Mouse (Mus musculus): ENCODE data around the gene Cdc42ep1.
"Not testable (repeated sequence)": the region's sequence is repeated elsewhere in the genome, so short reads cannot be mapped to it uniquely, and the experiment has no call there.

Cdc42ep1 gene

DNA sequence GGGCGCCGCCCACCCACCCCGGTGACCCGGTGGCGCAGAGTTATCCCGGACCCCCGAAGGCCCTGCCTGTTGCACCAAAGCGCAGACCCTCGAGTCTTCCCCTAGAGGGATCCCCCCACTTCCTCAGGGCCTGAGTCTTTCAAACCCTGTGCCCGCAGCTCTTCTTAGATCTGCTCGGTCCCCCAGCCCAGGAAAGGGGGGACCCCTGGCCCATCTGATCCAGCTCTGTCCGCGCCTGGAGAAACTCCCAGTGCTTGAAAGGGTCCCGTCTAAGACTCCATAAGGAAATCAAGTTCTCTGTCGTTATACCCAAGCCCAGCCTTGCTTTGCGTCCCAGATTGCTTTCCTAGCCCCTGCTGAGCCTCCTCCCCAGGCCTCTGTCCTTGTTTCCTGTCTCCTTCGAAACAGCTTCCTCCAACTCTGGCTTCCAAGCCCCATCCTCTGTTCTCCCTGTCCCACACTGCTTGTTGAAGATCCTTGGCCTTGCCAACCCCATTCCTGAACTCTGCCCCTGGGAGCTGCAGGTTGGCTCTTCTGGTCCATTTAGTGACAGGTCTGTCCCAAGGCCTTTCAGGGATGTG is 35.5 kb downstream of the Cdc42ep1 start:
- in situ Hi-C loops (cut with MseI, MboI) = no loop called here

DNA sequence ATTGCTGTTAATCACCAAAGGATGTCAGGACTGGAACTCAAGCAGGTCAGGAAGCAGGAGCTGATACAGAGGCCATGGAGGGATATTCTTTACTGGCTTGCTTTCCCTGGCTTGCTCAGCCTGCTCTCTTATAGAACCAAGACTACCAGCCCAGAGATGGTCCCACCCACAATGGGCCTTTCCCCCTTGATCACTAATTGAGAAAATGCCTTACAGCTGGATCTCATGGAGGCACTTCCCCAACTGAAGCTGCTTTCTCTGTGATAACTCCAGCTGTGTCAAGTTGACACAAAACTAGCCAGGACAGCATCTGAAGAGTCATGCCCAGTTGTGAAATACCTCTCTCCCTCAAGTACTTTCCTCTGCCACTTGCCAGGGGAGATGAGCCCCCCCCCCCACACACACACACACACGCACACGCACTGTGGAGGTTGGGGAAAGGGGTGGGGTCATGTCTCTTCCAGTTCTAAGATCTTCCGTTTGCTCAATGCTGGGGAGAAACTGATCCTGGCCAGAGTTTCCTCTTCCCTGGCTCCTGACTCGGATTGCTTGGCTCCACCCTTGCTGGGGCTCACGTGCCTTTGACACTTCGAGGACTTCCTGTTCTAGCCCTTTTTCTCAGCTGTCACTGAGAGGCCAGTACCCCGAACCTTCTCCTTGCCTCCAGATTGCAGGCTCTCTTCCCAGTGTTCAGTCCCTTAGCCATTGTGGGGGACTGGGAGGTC is 36.5 kb downstream of the Cdc42ep1 start:
- in situ Hi-C loops (cut with MseI, MboI) = not testable (repeated sequence)

DNA sequence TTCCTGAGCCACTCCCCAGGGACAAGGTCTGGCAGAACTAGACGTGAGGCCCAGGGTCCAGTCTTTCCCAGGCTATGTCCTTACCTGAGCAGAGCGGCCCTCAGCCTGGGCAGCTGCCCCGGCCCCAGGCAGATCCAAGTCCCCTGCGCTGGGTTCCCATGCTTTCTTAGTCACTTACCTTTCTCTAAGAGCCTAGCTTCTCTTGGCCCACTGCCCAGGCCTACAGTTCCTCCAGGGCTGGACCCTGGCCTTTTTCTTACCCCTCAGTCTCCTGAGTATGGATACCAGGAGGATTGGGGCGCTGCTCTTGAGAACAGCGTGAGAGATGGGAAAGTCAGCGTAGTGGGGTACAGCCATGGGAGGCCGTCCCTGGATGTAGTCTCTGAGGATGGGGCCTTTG is 38.0 kb downstream of the Cdc42ep1 start:
- in situ Hi-C loops (cut with MseI, MboI) = no loop called here

DNA sequence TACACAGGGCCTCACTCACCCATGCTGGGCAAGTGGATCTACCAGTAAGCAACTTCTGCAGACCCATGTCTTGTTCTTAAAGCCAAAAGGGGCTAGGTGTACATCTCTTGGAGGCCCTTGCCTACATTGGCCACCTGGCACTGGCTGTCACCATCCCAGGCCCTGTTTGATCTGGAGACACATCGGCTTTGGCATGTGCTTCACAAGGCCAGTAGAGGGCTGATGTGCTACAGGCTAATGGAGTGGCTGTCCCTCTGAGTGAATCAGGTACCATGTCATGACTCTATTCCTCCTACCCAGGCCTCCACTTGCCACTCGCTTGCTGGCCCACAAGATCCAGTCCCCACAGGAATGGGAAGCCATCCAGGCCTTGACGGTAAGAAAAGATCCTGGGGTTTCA is 39.4 kb downstream of the Cdc42ep1 start:
- in situ Hi-C loops (cut with MseI, MboI) = no loop called here

DNA sequence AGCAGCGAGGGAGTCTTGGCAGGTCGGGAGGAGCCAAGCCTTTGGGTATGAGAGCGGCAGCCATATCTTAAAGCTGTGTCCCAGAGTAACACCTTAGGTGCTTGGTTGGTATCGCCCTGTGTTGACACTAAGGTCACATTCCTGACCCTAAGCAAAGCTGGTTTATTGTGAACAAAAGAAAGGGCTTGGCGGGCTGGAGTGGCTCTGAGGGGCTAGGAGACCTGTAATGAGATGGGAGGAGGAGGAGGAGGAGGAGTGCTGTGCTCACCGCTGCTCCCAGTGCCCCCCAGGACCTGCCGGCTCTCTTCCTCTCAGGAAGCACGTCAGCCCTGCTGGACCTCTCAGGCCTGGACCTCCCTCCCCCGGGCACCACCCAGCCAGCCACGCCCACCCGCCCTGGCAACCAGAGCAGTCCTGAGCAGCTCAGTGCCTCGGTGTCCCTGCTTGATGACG is 47.0 kb downstream of the Cdc42ep1 start:
- in situ Hi-C loops (cut with MseI, MboI) = no loop called here

DNA sequence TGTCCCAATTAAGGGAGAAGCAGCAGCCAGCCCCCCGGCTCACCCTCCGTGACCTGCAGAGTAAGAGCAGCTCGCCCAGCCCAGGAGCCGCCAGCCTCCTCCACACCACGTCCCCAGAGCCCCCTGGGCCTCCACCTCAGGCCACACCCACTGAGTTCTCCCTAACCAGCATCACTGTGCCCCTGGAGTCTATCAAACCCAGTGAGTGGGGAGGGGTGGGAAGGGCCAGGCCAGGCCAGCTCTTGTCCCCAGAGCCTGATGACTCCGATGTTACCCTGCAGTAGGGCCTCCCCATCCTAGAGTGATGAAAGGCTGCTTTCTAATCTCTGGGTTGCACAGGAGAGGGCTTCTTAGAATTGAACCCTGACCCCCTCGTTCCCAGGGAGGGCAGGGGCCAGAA is 50.0 kb downstream of the Cdc42ep1 start:
- in situ Hi-C loops (cut with MseI, MboI) = no loop called here

DNA sequence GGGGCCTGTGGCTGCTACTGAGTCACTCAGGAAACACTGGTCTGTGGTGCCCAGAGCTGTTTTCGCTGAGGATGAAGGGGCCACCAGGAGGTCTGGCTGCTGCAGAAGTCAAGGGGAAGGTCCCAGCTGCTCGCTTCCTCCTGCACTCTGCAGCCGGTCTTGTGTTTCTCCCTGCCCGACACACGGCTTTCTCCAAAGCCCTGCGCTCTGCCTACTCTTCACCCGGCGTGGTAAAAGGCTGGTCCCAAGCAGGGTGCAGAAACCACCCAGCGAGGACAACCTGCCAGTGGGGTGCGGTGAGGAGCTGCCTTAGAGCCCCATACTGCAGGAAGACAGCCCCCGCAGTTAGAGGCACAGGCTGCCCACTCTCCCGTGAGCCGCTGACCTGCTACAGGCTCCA is 52.3 kb downstream of the Cdc42ep1 start:
- in situ Hi-C loops (cut with MseI, MboI) = no loop called here

DNA sequence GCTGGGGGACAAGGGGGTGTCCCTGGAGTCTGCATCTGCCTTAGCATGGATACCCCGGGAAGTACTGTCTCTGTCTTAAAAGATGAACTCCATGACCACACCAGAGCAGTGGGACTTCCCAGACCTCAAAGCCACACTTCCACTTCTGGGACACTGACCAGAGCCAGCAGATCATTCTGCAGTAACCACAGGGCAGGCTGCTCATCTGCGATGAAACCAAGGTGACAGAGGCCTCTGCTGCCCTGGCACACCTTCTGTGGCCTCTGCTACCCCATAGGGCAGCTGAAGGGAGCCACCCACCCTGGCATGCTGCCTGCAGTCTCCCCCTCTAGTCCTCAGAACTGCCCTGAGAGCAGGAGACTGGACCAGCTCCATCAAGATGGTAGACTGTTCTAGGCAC is 53.3 kb downstream of the Cdc42ep1 start:
- in situ Hi-C loops (cut with MseI, MboI) = no loop called here

DNA sequence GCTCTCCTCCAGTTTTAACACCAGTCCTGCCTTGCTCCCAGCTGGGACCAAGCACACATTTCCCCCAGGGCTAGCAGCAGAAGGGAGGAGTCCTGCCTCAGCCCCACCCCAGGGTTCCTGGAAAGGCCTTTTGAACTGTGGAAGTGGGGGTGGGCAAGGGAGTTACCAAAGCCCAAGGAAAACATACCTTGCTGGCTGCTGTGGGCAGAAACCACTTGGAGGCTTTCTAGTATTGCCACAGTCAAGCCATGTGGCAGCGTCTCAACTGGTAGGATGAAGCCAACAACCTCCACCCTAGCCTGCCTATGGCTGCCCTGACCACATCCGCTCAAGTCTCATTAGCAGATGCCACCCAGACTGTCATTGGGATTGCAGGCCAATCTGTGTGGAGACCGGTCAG is 53.7 kb downstream of the Cdc42ep1 start:
- in situ Hi-C loops (cut with MseI, MboI) = no loop called here

DNA sequence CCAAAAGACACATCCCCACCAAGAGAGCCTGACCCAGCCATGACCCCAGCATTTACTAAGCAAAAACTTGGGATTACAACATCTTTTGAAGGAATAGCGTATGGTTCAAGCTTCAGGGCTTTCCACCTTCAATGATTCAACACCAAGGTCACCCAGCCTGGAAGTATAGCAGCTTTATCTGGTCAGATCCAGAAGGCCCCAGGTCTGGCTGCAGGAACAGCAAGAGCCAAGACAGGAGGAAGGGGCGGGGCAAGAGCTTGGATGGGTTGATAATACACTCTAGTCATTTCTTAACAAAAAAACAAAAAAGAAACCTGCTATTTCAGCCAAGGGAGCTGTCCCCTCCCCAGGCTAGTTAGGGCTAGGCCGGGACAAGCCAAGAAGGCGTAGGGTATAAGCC is 55.1 kb downstream of the Cdc42ep1 start:
- in situ Hi-C loops (cut with MseI, MboI) = no loop called here

DNA sequence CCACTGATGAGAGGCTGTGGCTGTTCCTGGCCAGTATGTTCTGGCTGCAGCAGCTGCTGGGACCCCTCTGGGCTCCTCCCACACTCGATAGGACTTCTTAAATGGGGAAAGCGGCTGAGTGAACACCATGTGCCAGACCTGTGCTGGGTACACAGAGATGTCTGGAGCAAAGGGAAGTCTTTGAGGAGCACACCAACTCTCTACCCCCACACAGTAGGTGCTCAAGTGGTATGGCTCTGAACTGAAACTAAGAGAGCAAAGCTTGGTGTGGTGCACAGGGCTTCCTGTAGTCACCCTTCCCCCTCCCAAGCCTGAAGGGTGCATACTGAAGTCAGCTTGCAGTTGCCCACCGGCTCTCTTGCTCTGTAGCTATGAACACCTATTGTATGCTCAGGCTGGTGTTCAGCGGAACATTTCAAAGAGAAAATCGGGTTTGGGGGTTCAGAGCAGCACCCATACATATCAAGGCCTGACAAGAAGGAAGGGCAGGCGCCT is 56.1 kb downstream of the Cdc42ep1 start:
- in situ Hi-C loops (cut with MseI, MboI) = no loop called here

DNA sequence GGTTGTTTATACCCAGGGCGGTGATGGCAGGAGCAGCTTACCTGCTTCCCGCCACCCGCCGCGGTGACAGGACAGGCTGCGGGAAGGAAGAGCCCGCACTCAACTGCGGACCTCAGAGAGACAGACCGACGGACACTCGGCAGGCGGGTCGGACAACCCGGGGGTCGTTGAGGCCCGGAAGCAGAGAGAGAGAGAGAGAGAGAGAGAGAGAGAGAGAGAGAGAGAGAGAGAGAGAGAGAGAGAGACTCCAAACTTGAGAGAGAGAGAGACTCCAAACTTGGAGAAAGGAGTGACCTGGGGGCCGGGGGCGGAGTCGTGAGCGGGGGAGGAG is 57.0 kb downstream of the Cdc42ep1 start, which contains the start of gene Gm49510:
TSS of gene Gm49510 (plus strand) at position 259 of the 331 bp plus-strand sequence.
- in situ Hi-C loops (cut with MseI, MboI) = no loop called here

DNA sequence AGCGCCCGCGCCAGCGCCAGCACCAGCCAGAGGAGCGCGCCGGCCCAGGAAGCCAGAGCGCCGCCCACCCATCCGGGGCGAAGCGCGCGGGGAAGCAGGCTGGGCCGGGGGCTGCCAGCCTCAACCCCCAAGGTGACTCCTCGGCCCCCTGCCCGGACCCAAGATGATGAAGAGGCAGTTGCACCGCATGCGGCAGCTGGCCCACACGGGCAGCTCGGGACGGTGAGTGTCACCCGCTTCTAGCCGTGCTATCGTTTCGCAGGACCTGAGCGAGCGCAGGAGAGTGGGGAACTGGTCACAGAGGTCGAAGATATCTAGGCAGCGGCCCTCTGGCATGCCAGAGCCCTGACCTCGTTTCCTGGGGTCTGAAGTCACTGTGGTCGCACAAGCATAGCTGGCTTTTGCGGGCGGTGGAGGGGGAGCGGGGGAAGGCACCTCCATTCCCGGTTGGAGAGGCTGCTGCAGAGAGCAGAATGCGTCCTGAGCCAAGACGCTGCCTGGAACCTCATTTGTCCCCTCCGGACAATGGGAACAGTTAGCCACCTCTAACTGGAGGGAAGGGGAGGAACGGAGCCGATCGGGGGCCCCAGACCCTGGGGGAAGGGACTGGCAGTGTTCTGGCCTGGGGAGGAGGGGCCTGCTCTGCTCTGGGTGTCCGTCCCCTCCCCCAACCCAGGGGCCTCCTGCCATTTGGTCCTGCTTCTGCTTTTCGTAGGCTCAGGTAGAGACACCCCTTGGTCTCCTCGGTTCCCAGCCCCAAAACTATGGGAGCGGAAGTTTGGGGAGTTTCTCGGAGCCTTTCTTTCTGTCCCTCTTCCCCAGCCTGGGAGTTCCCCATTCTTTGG is 57.5 kb downstream of the Cdc42ep1 start, which contains the start of gene Sh3bp1:
TSS of gene Sh3bp1 (plus strand) at position 29 of the 845 bp plus-strand sequence.
- in situ Hi-C loops (cut with MseI, MboI) = no loop called here

All from mouse trophoblast stem cell (cell line).